Mouse (Mus musculus): ENCODE data around the gene Kcnb1. TPM values are rescaled to one million over a fixed set of nuclear protein-coding genes. Genes with fewer than 3 reads are reported as not detected.

Gene Kcnb1
- polyA plus RNA-seq, 1 experiment from 2014 or later, result 0.16 TPM

- Histone ChIP-seq H3K4me1 (replicated peaks) (peaks cover 67% of the 10 kb centered on the region), H3K4me3 (replicated peaks) (no peak overlapping the region), H3K9ac (no peak overlapping the region), H3K9me3 (replicated peaks) (no peaks in the 10 kb centered on the region), H3K4me2 (no peak overlapping the region), H3K36me3 (peaks cover 76% of the 10 kb centered on the region), H3K27ac (no peak overlapping the region), H3K27me3 (no peaks in the 10 kb centered on the region)
- DNase-seq (no peak), ATAC-seq (ENCODE audit: low read depth) (no peak)
- WGBS (ENCODE audit: insufficient replicate concordance), result 91% methylated on average over 15 of the region's 15 CpGs
Measured at GRCm38 (mm10) chr2:167056210-167056941, 133.6 kb downstream of the Kcnb1 start.

- H3K9ac ChIP-seq, result peak overlapping the region; percentile 42; the same call in 1 of the 2 replicates
- DNase-seq, result no peak
- peaks cover 57% of the 10 kb centered on the region for H3K4me1 ChIP-seq (replicated peaks)
Measured at GRCm38 (mm10) chr2:167055386-167055785, 134.6 kb downstream of the Kcnb1 start.

GRCm38 (mm10) chr2:167053127-167053844 lies 136.7 kb downstream of the Kcnb1 start:
- no peak for DNase-seq
- Histone ChIP-seq H3K4me1 (replicated peaks) (peaks cover 38% of the 10 kb centered on the region), H3K4me2 (peak overlapping the region; percentile 9; the same call in 1 of the 2 replicates), H3K36me3 (peaks cover 93% of the 10 kb centered on the region), H3K9ac (peak overlapping the region; percentile 5; the same call in 1 of the 2 replicates), H3K4me3 (replicated peaks) (0 out of 2 replicates have a peak overlapping the region, but pooled peaks have one; percentile 12), H3K27me3 (no peaks in the 10 kb centered on the region), H3K9me3 (replicated peaks) (no peaks in the 10 kb centered on the region), H3K27ac (peak overlapping the region; percentile 40)
- ATAC-seq (ENCODE audit: low read depth), result 0 out of 2 replicates have a peak, but pooled peaks have one; percentile 43
- whole genome bisulfite sequencing (ENCODE audit: insufficient replicate concordance), result 70% methylated on average over 9 of the region's 9 CpGs

More at GRCm38 (mm10) chr2:167055386-167055785, 134.6 kb downstream of the Kcnb1 start:
- Histone ChIP-seq H3K27me3 (no peaks in the 10 kb centered on the region), H3K36me3 (peaks cover 85% of the 10 kb centered on the region), H3K4me3 (replicated peaks) (no peak overlapping the region), H3K27ac (peak overlapping the region; percentile 30; the same call in 1 of the 2 replicates), H3K9me3 (replicated peaks) (no peaks in the 10 kb centered on the region), H3K4me2 (0 out of 2 replicates have a peak overlapping the region, but pooled peaks have one; percentile 24)
- WGBS (ENCODE audit: insufficient replicate concordance), result 87% methylated on average over 15 of the region's 15 CpGs
- no peak for ATAC-seq (ENCODE audit: low read depth)

- 79% methylated on average over 8 of the region's 8 CpGs for WGBS (ENCODE audit: insufficient replicate concordance)
- ATAC-seq (ENCODE audit: low read depth) (no peak), DNase-seq (no peak)
- no peak overlapping the region for H3K4me3 ChIP-seq (replicated peaks)
- H3K4me1 ChIP-seq (replicated peaks), result peaks cover 30% of the 10 kb centered on the region
- H3K4me2 ChIP-seq, result no peak overlapping the region
- H3K36me3 ChIP-seq, result peaks cover 91% of the 10 kb centered on the region
- H3K9me3 ChIP-seq (replicated peaks), result no peaks in the 10 kb centered on the region
- H3K27ac ChIP-seq, result no peak overlapping the region; the same call in 1 of the 2 replicates
- H3K9ac ChIP-seq, result no peak overlapping the region
- H3K27me3 ChIP-seq, result no peaks in the 10 kb centered on the region
Measured at GRCm38 (mm10) chr2:167048698-167049358, 141.1 kb downstream of the Kcnb1 start.

- no peak for DNase-seq
- H3K4me1 ChIP-seq (replicated peaks), result peaks cover 27% of the 10 kb centered on the region
Measured at GRCm38 (mm10) chr2:167048223-167048622, 141.7 kb downstream of the Kcnb1 start.

More at GRCm38 (mm10) chr2:167048223-167048622, 141.7 kb downstream of the Kcnb1 start:
- Histone ChIP-seq H3K9me3 (replicated peaks) (no peaks in the 10 kb centered on the region), H3K4me3 (replicated peaks) (no peak overlapping the region), H3K4me2 (no peak overlapping the region), H3K27me3 (no peaks in the 10 kb centered on the region), H3K27ac (peak overlapping the region; percentile 18; the same call in 1 of the 2 replicates), H3K9ac (no peak overlapping the region), H3K36me3 (peaks cover 89% of the 10 kb centered on the region)
- ATAC-seq (ENCODE audit: low read depth), result no peak
- 88% methylated on average over 10 of the region's 10 CpGs for WGBS (ENCODE audit: insufficient replicate concordance)

Other genes with a start within 250 kb of the Kcnb1 start
- 24.2 and 33.2 TPM in 2 replicates for gene Stau1, start 193.9 kb downstream of the Kcnb1 start, polyA plus RNA-seq (2015; fragmentation: Nextera tagmentation; extraction: Ambion mirVana)
- 53.6 and 59.5 TPM in 2 replicates for gene Ddx27, start 175.0 kb downstream of the Kcnb1 start, polyA plus RNA-seq (2015; fragmentation: Nextera tagmentation; extraction: Ambion mirVana)
- 7.0 and 8.2 TPM in 2 replicates for gene Znfx1, start 127.1 kb downstream of the Kcnb1 start, polyA plus RNA-seq (2015; fragmentation: Nextera tagmentation; extraction: Ambion mirVana)
- gene Ptgis, start 50.4 kb upstream of the Kcnb1 start, polyA plus RNA-seq (2015; fragmentation: Nextera tagmentation; extraction: Ambion mirVana), result 1.2 and 1.4 TPM in 2 replicates
- gene B4galt5, start 159.0 kb upstream of the Kcnb1 start, polyA plus RNA-seq (2015; fragmentation: Nextera tagmentation; extraction: Ambion mirVana), result 2.9 and 3.2 TPM in 2 replicates
- gene Slc9a8, start 231.6 kb upstream of the Kcnb1 start, polyA plus RNA-seq (2015; fragmentation: Nextera tagmentation; extraction: Ambion mirVana), result 12.0 and 13.4 TPM in 2 replicates

All from liver, embryonic 13.5 days (tissue).